In the genomic region with DNA sequence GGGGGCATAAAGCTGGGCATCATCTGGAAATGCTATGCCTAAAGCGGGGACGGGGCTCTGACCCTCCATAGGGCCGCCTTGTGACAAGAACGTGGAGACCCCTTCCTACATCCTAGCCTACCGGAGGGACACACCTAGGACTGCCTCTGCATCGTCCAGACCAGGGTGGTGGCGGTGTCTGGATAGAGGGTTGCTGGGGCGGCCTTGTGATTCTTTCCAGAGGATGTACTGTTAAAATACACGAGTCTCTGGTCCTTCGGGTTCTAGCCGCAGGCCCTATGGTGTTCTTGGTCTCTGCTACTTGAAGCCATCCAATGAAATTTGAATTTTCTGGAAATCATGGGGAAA, we compare ENCODE assay signal across 10 mouse cellular contexts. TPM values are rescaled to one million over a fixed set of nuclear protein-coding genes. Genes with fewer than 3 reads are reported as not detected.
DNase-seq lines count a peak whose midpoint lies in the region; ATAC-seq and TF ChIP-seq lines count a peak whose summit lies in the region.
"Had no signal": no experiment of that assay in that cellular context is flagged by ENCODE, and none has a peak within 500 bp of the region (broad histone marks: within the 10 kb centered on the region; RNA-seq: fewer than 3 reads in every experiment).

No protein-coding gene starts in this region.

- peaks cover 37% of the 10 kb centered on the region for H3K27me3 ChIP-seq in heart, embryonic 10.5 days (ENCODE audit: insufficient read depth, poor library complexity, severe bottlenecking)
- H3K27me3 ChIP-seq in E14TG2a.4 (ENCODE audit: insufficient read depth, low read length): peaks cover 83% of the 10 kb centered on the region
- H3K27me3 ChIP-seq in forebrain, postnatal 0 days (ENCODE audit: insufficient read depth, low read length): peaks cover 28% of the 10 kb centered on the region
- peaks cover 21% of the 10 kb centered on the region for H3K27me3 ChIP-seq in liver, postnatal 0 days (ENCODE audit: insufficient read depth, low read length)

- H3K9me3 ChIP-seq in heart, embryonic 10.5 days: no peaks in the 10 kb centered on the region
- H3K9me3 ChIP-seq in E14TG2a.4 (ENCODE audit: low read length): no peaks in the 10 kb centered on the region
- H3K9me3 ChIP-seq in forebrain, postnatal 0 days (ENCODE audit: low read length): no peaks in the 10 kb centered on the region
- no peaks in the 10 kb centered on the region for H3K9me3 ChIP-seq in liver, postnatal 0 days (ENCODE audit: low read length)

- no peak for DNase-seq in heart, embryonic 10.5 days (ENCODE audit: low spot score)
- no peak for DNase-seq in heart, postnatal 14 days
- DNase-seq in forebrain, postnatal 0 days: no peak
- no peak for DNase-seq in liver, postnatal 0 days
- no peak for DNase-seq in cerebellum, adult 9-10 months
- no peak for DNase-seq in cerebellum, adult 11 months
- DNase-seq in thymus, adult 18-20 months: no peak
- DNase-seq: thymus, postnatal 4 days had no signal

- H3K9ac ChIP-seq in forebrain, postnatal 0 days: no peak overlapping the region
- H3K9ac ChIP-seq in liver, postnatal 0 days (replicated peaks): peak overlapping the region; percentile 58

- H3K4me1 ChIP-seq in heart, embryonic 10.5 days: peaks cover 70% of the 10 kb centered on the region
- H3K4me1 ChIP-seq in E14TG2a.4 (replicated peaks; ENCODE audit: low read depth, low read length): peaks cover 53% of the 10 kb centered on the region
- peaks cover 3% of the 10 kb centered on the region; the same call in 1 of the 2 replicates for H3K4me1 ChIP-seq in forebrain, postnatal 0 days (ENCODE audit: insufficient read depth)
- H3K4me1 ChIP-seq in liver, postnatal 0 days (ENCODE audit: insufficient read depth): peaks cover 6% of the 10 kb centered on the region; the same call in 1 of the 2 replicates

- under 1% methylated on average over 11 of the region's 11 CpGs for WGBS in heart, embryonic 10.5 days
- WGBS in forebrain, postnatal 0 days: 12% methylated on average over 11 of the region's 11 CpGs
- WGBS in liver, postnatal 0 days (ENCODE audit: insufficient replicate concordance): 11% methylated on average over 11 of the region's 11 CpGs

- peak overlapping the region; percentile 81 for H3K4me3 ChIP-seq in heart, embryonic 10.5 days
- peak overlapping the region; percentile 80 for H3K4me3 ChIP-seq in E14TG2a.4 (replicated peaks; ENCODE audit: low read length)
- H3K4me3 ChIP-seq in forebrain, postnatal 0 days (ENCODE audit: low read depth, low read length): peak overlapping the region; percentile 25
- peak overlapping the region; percentile 57 for H3K4me3 ChIP-seq in liver, postnatal 0 days (ENCODE audit: low read depth, low read length)

- no peak for TF ChIP-seq CTCF in E14TG2a.4 (conservative IDR thresholded peaks at IDR 0.05; ENCODE audit: low read length)
- TF ChIP-seq CTCF in forebrain, postnatal 0 days (IDR thresholded peaks at IDR 0.05; ENCODE audit: low read depth): no peak
- TF ChIP-seq CTCF in liver, postnatal 0 days (IDR thresholded peaks at IDR 0.05; ENCODE audit: low read depth): no peak

- H3K4me2 ChIP-seq in forebrain, postnatal 0 days (ENCODE audit: low read depth): peak overlapping the region; percentile 99
- peak overlapping the region; percentile 73 for H3K4me2 ChIP-seq in liver, postnatal 0 days (ENCODE audit: low read depth, low read length)

- intact Hi-C loops in heart, postnatal 14 days (cut with DNase I): loop anchor here (2.0 to 10.0 kb wide), 4 partner anchors 104 to 377 kb away; a partner anchor contains a TSS

- TF ChIP-seq EP300 in liver, postnatal 0 days (IDR thresholded peaks at IDR 0.05; ENCODE audit: low read depth): no peak

- ATAC-seq in forebrain, postnatal 0 days: no peak
- no peak for ATAC-seq in liver, postnatal 0 days

- H3K27ac ChIP-seq in heart, embryonic 10.5 days: peak overlapping the region; percentile 94
- H3K27ac ChIP-seq in forebrain, postnatal 0 days (ENCODE audit: low read depth, low read length): no peak overlapping the region
- peak overlapping the region; percentile 93 for H3K27ac ChIP-seq in liver, postnatal 0 days (ENCODE audit: low read depth)

- peaks cover 12% of the 10 kb centered on the region; the same call in 1 of the 2 replicates for H3K36me3 ChIP-seq in heart, embryonic 10.5 days
- H3K36me3 ChIP-seq in E14TG2a.4 (ENCODE audit: insufficient read depth, low read length): no peaks in the 10 kb centered on the region
- no peaks in the 10 kb centered on the region for H3K36me3 ChIP-seq in forebrain, postnatal 0 days (ENCODE audit: insufficient read depth)
- peaks cover 5% of the 10 kb centered on the region; the same call in 1 of the 2 replicates for H3K36me3 ChIP-seq in liver, postnatal 0 days (replicated peaks; ENCODE audit: insufficient read depth, low read length)
- H3K36me3 ChIP-seq: G1E had no signal

RNA-seq across cellular contexts. Expression of a gene that starts 2.9 kb away (rescaled TPM):
- polyA plus RNA-seq in heart, embryonic 10.5 days (2016; fragmentation: Nextera tagmentation; extraction: Ambion mirVana): 98.2 and 147 TPM in 2 replicates
- 10 to 100 TPM; 69.8 to 80.5 TPM for total RNA-seq in heart, postnatal 14 days (2021)
- 12.9 and 31.7 TPM in 2 replicates for total RNA-seq in forebrain, postnatal 0 days (2014; rRNA removed)
- polyA plus RNA-seq in forebrain, postnatal 0 days (2015; fragmentation: Nextera tagmentation; extraction: Ambion mirVana): 33.5 and 34.5 TPM in 2 replicates
- 12.1 and 12.9 TPM in 2 replicates for polyA plus RNA-seq in liver, postnatal 0 days (2015; fragmentation: Nextera tagmentation; extraction: Ambion mirVana)
- polyA plus RNA-seq: G1E had no signal

Comparison
In these comparisons a context has a peak if more than half of its experiments do, and no peak if none do; other contexts are left out.
1. H3K4me3 ChIP-seq: peak in every context shown above with its lines; median percentile 81 in heart, embryonic 10.5 days; 80 in E14TG2a.4; 57 in liver, postnatal 0 days; 25 in forebrain, postnatal 0 days.